ENCODE assay signal across 24 mouse cellular contexts in the genomic region with DNA sequence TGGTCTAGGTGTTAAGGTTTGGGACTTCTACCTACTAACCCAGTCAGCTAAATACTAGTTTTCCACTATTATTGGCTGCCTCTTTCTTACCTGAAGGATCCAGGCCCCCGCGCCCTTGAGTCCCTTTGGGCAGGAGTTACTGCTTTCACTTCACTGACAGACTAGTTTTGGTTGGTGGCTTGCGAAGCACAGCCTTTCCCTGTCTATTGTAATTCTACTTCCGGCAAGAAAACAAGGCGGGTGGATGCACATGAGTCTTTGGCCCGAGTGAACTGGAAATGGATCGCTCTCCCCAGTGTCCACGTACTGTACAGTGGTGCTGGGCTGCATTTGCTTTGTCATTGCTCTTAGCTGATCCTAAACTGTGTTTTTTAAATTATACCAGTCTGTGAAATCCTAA.
DNase-seq lines count a peak whose midpoint lies in the region; ATAC-seq lines count a peak whose summit lies in the region.
"Had no signal": no experiment of that assay in that cellular context is flagged by ENCODE, and none has a peak within 500 bp of the region (broad histone marks: within the 10 kb centered on the region; RNA-seq: fewer than 3 reads in every experiment).

No protein-coding gene starts in this region.

- no peak for DNase-seq in liver
- no peak for DNase-seq in liver, embryonic 11.5 days (ENCODE audit: low spot score)
- no peak for DNase-seq in thymus, postnatal 10 days (ENCODE audit: low spot score in 2 of 2)
- DNase-seq: adrenal gland, adult 8-10 months; adrenal gland, postnatal 14 days; adrenal gland, postnatal 36 days; B cell, adult 2 months; cerebellum, adult 11-12 months; cerebellum, adult 2 months; cerebellum, adult 9-10 months; cerebellum, postnatal 10 days; cerebellum, postnatal 25 days; forebrain, postnatal 0 days had no signal

- no peak for ATAC-seq in liver, embryonic 12.5 days
- no peak for ATAC-seq in liver, embryonic 15.5 days (ENCODE audit: insufficient read depth)
- ATAC-seq in liver, embryonic 11.5 days (replicated peaks; ENCODE audit: low FRiP score), result no peak
- ATAC-seq: activated CD4-positive, CD25-positive, alpha-beta regulatory T cell, adult 4 months; CD4-positive, CD25-positive, alpha-beta regulatory T cell, adult 4 months; forebrain, embryonic 13.5 days; forebrain, embryonic 15.5 days; forebrain, postnatal 0 days; Patski had no signal

- H3K9me3 ChIP-seq in liver, embryonic 12.5 days (replicated peaks), result no peaks in the 10 kb centered on the region
- H3K9me3 ChIP-seq in liver, embryonic 15.5 days (replicated peaks), result no peaks in the 10 kb centered on the region
- H3K9me3 ChIP-seq in liver, embryonic 11.5 days (ENCODE audit: control insufficient read depth, low read length), result no peaks in the 10 kb centered on the region
- H3K9me3 ChIP-seq: embryonic facial prominence, embryonic 10.5 days; embryonic facial prominence, embryonic 12.5 days; forebrain, embryonic 13.5 days; forebrain, embryonic 15.5 days; G1E had no signal

- WGBS in liver, embryonic 12.5 days (ENCODE audit: insufficient replicate concordance), result 88% methylated on average over 8 of the region's 8 CpGs
- 92% methylated on average over 8 of the region's 8 CpGs for WGBS in liver, embryonic 15.5 days (ENCODE audit: insufficient replicate concordance)
- 93% methylated on average over 8 of the region's 8 CpGs for WGBS in liver, embryonic 11.5 days

- H3K4me1 ChIP-seq in liver, embryonic 12.5 days, result peaks cover 37% of the 10 kb centered on the region
- peaks cover 37% of the 10 kb centered on the region for H3K4me1 ChIP-seq in liver, embryonic 15.5 days (replicated peaks)
- H3K4me1 ChIP-seq in liver, embryonic 11.5 days (replicated peaks; ENCODE audit: control insufficient read depth, insufficient read depth, low read length), result peaks cover 14% of the 10 kb centered on the region; the same call in 1 of the 2 replicates
- H3K4me1 ChIP-seq: embryonic facial prominence, embryonic 12.5 days had no signal

- no peaks in the 10 kb centered on the region for H3K27me3 ChIP-seq in liver, embryonic 12.5 days (replicated peaks)
- no peaks in the 10 kb centered on the region for H3K27me3 ChIP-seq in liver, embryonic 15.5 days
- no peaks in the 10 kb centered on the region for H3K27me3 ChIP-seq in liver, embryonic 11.5 days (replicated peaks; ENCODE audit: control insufficient read depth, insufficient read depth, low read length)
- H3K27me3 ChIP-seq: CH12.LX; embryonic facial prominence, embryonic 12.5 days; forebrain, embryonic 13.5 days; forebrain, embryonic 15.5 days; Patski had no signal

- H3K27ac ChIP-seq in liver, embryonic 12.5 days, result 0 out of 2 replicates have a peak overlapping the region, but pooled peaks have one; percentile 21
- H3K27ac ChIP-seq in liver, embryonic 15.5 days (replicated peaks), result peak overlapping the region; percentile 12; the same call in 1 of the 2 replicates
- no peak overlapping the region for H3K27ac ChIP-seq in liver, embryonic 11.5 days (ENCODE audit: low read depth, low read length)
- H3K27ac ChIP-seq: embryonic facial prominence, embryonic 10.5 days; embryonic facial prominence, embryonic 12.5 days; forebrain, embryonic 13.5 days; forebrain, embryonic 15.5 days had no signal

- H3K9ac ChIP-seq in liver, embryonic 12.5 days, result no peak overlapping the region
- no peak overlapping the region for H3K9ac ChIP-seq in liver, embryonic 15.5 days
- no peak overlapping the region for H3K9ac ChIP-seq in liver, embryonic 11.5 days (ENCODE audit: low read depth, low read length)
- H3K9ac ChIP-seq: embryonic facial prominence, embryonic 12.5 days; forebrain, embryonic 13.5 days; forebrain, embryonic 15.5 days; forebrain, postnatal 0 days had no signal

- H3K4me3 ChIP-seq in liver, embryonic 12.5 days, result no peak overlapping the region
- no peak overlapping the region for H3K4me3 ChIP-seq in liver, embryonic 15.5 days (replicated peaks)
- H3K4me3 ChIP-seq in liver, embryonic 11.5 days (ENCODE audit: low read depth, low read length), result no peak overlapping the region
- H3K4me3 ChIP-seq: embryonic facial prominence, embryonic 10.5 days; embryonic facial prominence, embryonic 12.5 days; forebrain, embryonic 13.5 days; forebrain, embryonic 15.5 days had no signal

- H3K36me3 ChIP-seq in liver, embryonic 12.5 days, result peaks cover 44% of the 10 kb centered on the region
- H3K36me3 ChIP-seq in liver, embryonic 15.5 days (replicated peaks), result peaks cover 62% of the 10 kb centered on the region
- H3K36me3 ChIP-seq in liver, embryonic 11.5 days (ENCODE audit: control insufficient read depth, insufficient read depth, low read length), result peaks cover 5% of the 10 kb centered on the region; the same call in 1 of the 2 replicates

- H3K4me2 ChIP-seq in liver, embryonic 12.5 days, result no peak overlapping the region
- H3K4me2 ChIP-seq in liver, embryonic 15.5 days, result no peak overlapping the region
- no peak overlapping the region for H3K4me2 ChIP-seq in liver, embryonic 11.5 days
- H3K4me2 ChIP-seq: embryonic facial prominence, embryonic 12.5 days; forebrain, embryonic 13.5 days; forebrain, embryonic 15.5 days had no signal
